Mouse (Mus musculus): ENCODE data around the gene Spr.
A peak's percentile ranks its signal among the peaks of the same experiment; 100 is the strongest.
"Not testable (repeated sequence)": the region's sequence is repeated elsewhere in the genome, so short reads cannot be mapped to it uniquely, and the experiment has no call there.

Spr gene

GRCm38 (mm10) chr6:85137217-85138035 lies at the start of gene Spr:
TSS of gene Spr (minus strand) at chr6:85137766.
- DNase-seq (ENCODE audit: inconsistent ontology term) = peak; percentile 91

- DNase-seq (ENCODE audit: inconsistent ontology term) = no peak
Measured at GRCm38 (mm10) chr6:85186744-85187059, 49.1 kb upstream of the Spr start.

- no peak for DNase-seq (ENCODE audit: inconsistent ontology term)
Measured at GRCm38 (mm10) chr6:85186033-85186743, 48.6 kb upstream of the Spr start.

DNA sequence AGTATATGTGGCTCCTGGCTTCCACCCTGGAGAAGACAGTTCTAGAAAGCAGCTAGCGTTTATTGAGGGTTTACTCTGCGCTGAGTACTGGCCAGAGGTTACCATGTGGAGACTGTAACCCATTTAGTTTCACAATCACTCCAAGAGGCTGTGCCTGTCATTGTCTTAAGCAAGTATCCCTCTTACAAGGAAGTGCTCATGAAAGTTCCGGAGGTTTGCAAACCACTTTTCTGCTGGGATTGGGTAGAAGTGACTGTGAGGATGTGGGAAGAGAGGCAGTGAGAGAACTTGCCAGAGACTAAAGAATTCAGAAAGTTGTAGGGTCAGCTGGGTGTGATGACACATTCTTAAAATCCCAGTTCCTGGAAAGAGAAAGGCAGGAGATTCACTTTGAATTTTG lies 46.4 kb upstream of the Spr start:
- DNase-seq (ENCODE audit: inconsistent ontology term) = no peak

DNA sequence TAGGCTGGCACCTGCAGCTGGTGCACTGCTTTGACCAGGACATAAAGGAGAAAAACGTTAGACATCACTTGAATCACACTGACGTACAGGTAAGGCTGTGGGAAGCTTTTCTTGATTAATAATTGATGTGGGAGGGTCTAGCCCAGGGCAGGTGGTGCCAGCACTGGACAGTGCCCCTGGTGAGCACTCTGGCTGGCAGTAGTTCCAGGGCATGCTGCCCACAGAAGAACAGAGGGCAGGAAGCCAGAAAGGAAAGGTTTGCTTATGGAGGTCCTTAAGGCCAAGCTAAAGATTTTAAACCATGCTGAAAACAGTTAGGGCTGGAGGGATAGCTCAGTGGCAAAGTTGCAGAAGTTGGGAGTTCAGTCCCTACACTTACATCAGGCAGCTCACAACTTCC lies 42.5 kb upstream of the Spr start:
- no peak for DNase-seq (ENCODE audit: inconsistent ontology term)

- no peak for DNase-seq (ENCODE audit: inconsistent ontology term)
Measured at GRCm38 (mm10) chr6:85179569-85179968, 42.0 kb upstream of the Spr start.

DNA sequence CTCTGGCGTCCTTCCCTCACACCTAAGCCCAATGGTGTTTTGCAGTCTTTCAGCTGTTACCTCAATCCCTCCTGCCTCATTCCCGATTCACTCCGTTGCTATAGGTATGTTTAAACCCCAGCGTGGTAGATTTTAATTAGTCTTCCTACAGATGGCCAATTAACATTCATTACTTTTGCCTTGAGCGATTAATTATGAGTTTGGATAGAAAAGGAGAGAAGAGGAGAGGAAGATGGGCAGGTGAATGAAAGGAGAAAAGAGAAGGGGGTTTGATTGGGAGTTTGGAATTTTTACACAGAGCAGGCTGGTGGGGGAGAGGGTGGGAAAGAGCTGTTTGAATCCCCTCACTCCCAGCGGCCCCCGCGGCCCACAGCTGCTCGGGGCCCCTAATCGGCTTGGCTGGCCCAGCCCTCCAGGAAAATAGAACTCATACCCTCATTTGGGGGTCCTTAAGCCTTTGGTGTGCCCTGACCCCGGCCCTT lies 27.9 kb upstream of the Spr start:
- DNase-seq (ENCODE audit: inconsistent ontology term) = no peak

DNA sequence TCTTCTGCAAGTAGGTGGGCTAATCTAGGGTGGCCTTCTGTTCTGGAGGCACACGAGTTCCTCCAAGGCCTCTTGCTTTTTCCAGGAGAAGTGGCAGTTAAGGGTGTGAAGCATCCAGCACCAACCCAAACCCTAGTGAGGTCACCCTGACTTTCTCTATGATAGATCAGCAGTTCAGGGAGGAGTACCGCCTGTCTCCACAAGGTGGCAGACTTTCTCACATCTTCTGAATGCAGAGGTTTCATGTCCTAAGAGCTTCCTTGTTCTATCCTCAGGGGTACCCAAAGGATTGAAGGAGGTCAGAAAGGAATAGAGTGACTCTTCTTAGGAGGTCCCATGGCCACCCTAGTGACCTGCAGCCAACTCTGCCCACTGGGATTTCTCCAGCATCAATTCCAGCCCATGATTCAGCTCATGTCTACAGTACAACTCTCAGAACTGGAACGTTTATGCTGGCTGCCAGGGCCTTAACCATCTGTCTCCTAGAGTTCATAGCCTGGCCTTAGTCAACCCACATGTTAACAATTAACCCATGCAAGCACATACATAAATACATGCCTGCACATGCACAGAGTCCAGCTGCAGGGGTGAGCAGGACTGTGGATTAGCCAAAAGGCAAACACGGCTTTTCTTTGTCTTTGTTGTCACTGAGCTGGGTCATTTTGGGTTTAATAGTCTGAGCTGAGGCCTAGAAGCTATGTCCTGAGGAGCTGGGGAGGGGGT lies 22.8 kb upstream of the Spr start:
- DNase-seq (ENCODE audit: inconsistent ontology term) = peak; percentile 71

DNA sequence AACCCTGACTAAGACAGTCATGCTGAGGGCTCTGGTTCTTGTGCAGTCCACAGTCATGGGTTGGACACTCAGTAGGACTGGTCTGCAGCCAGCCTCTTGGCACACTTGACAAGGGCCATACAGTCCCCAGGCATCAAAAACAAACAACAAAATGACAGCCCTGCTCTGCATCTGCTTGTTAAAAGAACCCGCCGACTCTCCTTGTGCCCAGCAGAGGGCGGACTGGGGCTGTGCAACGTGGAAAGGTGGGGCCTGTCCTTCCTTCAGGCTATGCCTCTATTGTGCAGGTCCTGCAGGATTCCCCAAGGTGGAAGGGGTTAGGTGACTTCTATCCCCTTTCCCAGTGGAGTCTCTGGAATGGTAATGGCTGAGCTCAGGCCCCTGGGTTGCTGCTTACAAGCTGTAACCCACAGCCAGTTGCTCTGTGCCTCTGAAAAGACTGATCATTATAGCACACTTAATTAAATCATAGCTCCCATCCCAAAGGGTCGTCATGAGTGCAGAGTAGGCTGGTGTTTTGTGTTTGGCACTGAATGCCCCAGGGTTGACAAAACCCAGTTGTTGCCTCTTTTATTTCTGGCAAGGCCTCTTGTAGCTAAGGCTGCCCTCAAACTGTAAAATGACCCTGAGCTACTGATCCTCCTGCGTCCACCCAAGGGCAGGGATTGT lies 21.7 kb upstream of the Spr start:
- peak; percentile 37 for DNase-seq (ENCODE audit: inconsistent ontology term)

DNA sequence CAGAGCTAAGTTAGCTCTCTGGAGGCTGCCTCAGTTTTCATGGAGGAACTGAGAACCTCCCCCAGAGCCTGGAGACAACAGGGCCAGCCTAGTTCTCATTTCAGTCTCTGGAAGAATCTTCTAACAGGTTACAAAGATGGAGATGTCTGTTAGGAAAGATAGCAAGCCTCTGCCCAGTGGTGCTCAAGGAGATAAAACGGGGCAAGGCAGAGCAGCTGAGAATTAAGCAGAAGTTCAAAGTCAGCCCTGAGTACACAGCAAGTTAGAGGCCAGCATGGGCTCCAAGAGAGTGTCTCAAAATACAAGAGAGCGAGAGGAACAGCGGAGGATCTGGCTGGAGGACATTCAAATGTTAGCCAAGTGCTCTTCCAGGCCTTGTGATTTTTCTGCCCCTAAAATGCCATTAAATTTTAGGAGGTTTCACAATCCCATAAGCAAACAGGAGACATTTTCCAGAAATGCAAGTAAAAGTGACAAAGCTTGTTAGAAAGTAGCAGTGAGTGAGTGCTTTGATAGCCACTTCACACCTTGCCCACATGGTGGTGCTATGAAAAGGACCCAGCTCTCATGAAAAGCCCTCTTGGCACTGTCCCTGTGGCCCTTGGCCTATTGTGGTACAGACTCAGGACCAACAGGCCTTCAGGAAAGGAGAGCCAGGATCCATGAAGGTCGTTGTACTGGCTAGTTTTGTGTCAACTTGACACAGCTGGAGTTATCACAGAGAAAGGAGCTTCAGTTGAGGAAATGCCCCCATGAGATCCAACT lies 20.7 kb upstream of the Spr start:
- DNase-seq (ENCODE audit: inconsistent ontology term) = not testable (repeated sequence)

DNA sequence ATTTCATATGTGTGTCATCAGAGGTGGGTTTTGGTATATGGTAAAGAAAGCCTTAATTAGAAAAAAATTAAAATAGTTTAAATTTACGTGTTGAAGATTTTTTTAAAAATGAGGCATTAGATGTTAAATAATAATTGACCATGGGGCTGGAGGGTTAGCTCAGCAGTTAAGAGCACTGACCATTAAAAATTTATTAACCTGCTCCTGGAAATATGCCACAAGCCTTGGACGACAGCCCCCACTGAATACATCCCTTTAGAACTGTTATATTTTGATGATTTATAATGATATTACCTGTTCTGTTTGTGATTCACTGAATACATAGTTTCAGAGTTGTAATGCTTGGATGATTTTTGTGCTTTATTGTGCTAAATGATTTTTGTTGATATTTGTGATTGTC lies 19.0 kb upstream of the Spr start:
- DNase-seq (ENCODE audit: inconsistent ontology term) = not testable (repeated sequence)

DNA sequence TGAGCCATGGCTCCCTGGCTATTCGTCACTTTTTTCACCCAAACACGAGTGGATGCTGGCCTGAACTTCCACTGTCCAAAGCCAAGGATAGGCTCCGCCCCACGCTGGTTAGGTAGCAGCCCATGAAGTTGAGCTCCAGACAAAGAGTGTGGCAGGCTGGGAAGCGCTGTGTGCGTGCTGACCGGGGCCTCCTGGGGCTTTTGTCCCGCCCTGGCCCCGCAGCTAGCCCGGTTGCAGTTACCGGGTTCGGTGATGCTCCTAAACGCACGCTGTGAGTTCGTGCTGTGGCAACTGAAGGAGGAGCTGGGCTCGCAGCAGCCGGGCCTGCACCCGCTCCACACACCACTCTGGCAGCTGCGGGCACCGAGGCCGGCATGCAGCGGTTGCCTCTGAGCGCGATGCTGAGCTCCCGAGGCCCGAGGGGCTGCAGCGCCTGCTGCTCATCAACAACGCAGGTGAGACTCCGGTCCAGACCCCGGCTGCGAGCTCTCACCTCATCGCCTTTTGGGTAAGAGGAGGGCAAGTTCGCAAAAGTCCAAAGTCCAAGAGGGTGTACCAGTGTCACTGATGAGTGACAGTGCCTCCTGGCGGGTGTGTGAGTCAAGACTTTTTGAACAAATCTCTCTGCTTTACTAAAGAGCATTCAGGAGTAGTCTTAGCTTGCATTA lies 17.4 kb upstream of the Spr start:
- peak; percentile 48 for DNase-seq (ENCODE audit: inconsistent ontology term)

DNA sequence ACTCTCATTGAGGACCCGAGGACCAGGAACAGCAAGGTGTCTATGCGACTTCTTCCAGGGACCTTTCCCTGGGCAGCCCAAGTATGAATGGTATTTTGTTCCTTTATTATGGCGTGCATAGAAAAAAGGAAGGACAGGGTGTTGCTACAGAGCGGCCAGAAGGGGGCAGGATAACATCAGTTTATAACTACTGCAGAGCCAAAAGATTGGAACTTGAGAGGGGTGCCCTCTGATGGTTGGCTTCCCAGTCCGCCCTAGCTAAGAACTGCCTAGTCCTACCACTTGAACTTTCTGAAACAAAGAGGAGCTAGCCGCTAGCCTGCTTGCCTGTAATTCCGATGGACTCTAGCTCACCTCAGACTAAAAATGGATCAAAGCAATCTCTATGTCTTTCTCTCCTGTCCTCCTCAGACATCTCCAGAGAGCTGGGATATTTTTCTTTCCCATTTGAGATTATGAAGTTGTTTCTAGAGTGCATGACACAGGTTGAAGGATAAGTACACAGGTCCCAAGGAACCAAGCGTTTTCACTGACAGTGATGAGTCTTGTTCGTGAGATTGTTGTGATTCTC lies 16.5 kb upstream of the Spr start:
- peak; percentile 76 for DNase-seq (ENCODE audit: inconsistent ontology term)

- no peak for DNase-seq (ENCODE audit: inconsistent ontology term)
Measured at GRCm38 (mm10) chr6:85150386-85150785, 12.8 kb upstream of the Spr start.

- no peak for DNase-seq (ENCODE audit: inconsistent ontology term)
Measured at GRCm38 (mm10) chr6:85147636-85148035, 10.1 kb upstream of the Spr start.

GRCm38 (mm10) chr6:85144466-85144865 lies 6.9 kb upstream of the Spr start:
- DNase-seq (ENCODE audit: inconsistent ontology term) = no peak

- not testable (repeated sequence) for DNase-seq (ENCODE audit: inconsistent ontology term)
Measured at GRCm38 (mm10) chr6:85141013-85141412, 3.4 kb upstream of the Spr start.

GRCm38 (mm10) chr6:85139534-85139933 lies 2.0 kb upstream of the Spr start:
- DNase-seq (ENCODE audit: inconsistent ontology term) = no peak

GRCm38 (mm10) chr6:85136784-85137183 lies 782 bp downstream of the Spr start:
- not testable (repeated sequence) for DNase-seq (ENCODE audit: inconsistent ontology term)

DNA sequence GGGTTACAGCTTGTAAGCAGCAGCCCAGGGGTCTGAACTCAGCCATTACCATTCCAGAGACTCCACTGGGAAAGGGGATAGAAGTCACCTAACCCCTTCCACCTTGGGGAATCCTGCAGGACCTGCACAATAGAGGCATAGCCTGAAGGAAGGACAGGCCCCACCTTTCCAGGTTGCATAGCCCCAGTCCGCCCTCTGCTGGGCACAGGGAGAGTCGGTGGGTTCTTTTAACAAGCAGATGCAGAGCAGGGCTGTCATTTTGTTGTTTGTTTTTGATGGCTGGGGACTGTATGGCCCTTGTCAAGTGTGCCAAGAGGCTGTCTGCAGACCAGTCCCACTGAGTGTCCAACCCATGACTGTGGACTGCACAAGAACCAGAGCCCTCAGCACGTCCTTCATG lies 4.8 kb downstream of the Spr start:
- DNase-seq (ENCODE audit: inconsistent ontology term) = peak; percentile 17

Data from Muller cell, postnatal 12 days (primary cell).